Mouse (Mus musculus) right cerebral cortex, adult 18-20 months (tissue): ENCODE measurements around the gene Pus10.

Experiments used
- DNase-seq: peaks from one replicate; pipeline ENCODE4 v3.0.0; 2022; ENCODE audit warnings: mixed read lengths

The Pus10 gene

GRCm38 (mm10) chr11:23665311-23665786, at the start of gene Pus10:
Pus10 (plus strand) TSS chr11:23665674.
- DNase-seq, result no peak

- no peak for DNase-seq
Observed at GRCm38 (mm10) chr11:23618995-23619394, 46.5 kb upstream of the Pus10 start.

GRCm38 (mm10) chr11:23630664-23631063, 34.8 kb upstream of the Pus10 start:
- no peak for DNase-seq

- DNase-seq, result peak; percentile 86
Observed at GRCm38 (mm10) chr11:23632945-23633878, 32.3 kb upstream of the Pus10 start, which contains the start of gene 0610010F05Rik. 0610010F05Rik (minus strand) TSS chr11:23633639.

- DNase-seq, result no peak
Observed at GRCm38 (mm10) chr11:23633879-23634215, 31.6 kb upstream of the Pus10 start.

- DNase-seq, result no peak
Observed at GRCm38 (mm10) chr11:23634573-23634972, 30.9 kb upstream of the Pus10 start.

GRCm38 (mm10) chr11:23647431-23647830, 18.0 kb upstream of the Pus10 start:
- no peak for DNase-seq

- no peak for DNase-seq
Observed at GRCm38 (mm10) chr11:23647835-23648234, 17.6 kb upstream of the Pus10 start.

- DNase-seq, result no peak
Observed at GRCm38 (mm10) chr11:23653666-23654065, 11.8 kb upstream of the Pus10 start.

GRCm38 (mm10) chr11:23657791-23658190, 7.7 kb upstream of the Pus10 start:
- DNase-seq, result no peak

- no peak for DNase-seq
Observed at GRCm38 (mm10) chr11:23664232-23664631, 1.2 kb upstream of the Pus10 start.

GRCm38 (mm10) chr11:23665798-23666501, 476 bp downstream of the Pus10 start, which contains the start of gene Pex13:
Pex13 (minus strand) TSS chr11:23665959.
- DNase-seq, result peak; percentile 91

GRCm38 (mm10) chr11:23666526-23666925, 1.1 kb downstream of the Pus10 start:
- DNase-seq, result no peak

- no peak for DNase-seq
Observed at GRCm38 (mm10) chr11:23667128-23667527, 1.7 kb downstream of the Pus10 start.

- no peak for DNase-seq
Observed at GRCm38 (mm10) chr11:23672256-23672749, 6.8 kb downstream of the Pus10 start.

- DNase-seq, result no peak
Observed at GRCm38 (mm10) chr11:23676100-23676499, 10.6 kb downstream of the Pus10 start.

- peak; percentile 63 for DNase-seq
Observed at GRCm38 (mm10) chr11:23679044-23679642, 13.7 kb downstream of the Pus10 start.

GRCm38 (mm10) chr11:23680435-23680950, 15.0 kb downstream of the Pus10 start:
- DNase-seq, result no peak

GRCm38 (mm10) chr11:23682561-23682960, 17.1 kb downstream of the Pus10 start:
- no peak for DNase-seq

- DNase-seq, result no peak
Observed at GRCm38 (mm10) chr11:23686671-23687070, 21.2 kb downstream of the Pus10 start.

- no peak for DNase-seq
Observed at GRCm38 (mm10) chr11:23688060-23688459, 22.6 kb downstream of the Pus10 start.

- DNase-seq, result no peak
Observed at GRCm38 (mm10) chr11:23693286-23693685, 27.8 kb downstream of the Pus10 start.

- no peak for DNase-seq
Observed at GRCm38 (mm10) chr11:23695847-23696246, 30.4 kb downstream of the Pus10 start.
